Mouse (Mus musculus) ES-E14 (cell line): Measurements from ENCODE around the gene Chmp5.

Experiments
- CHD2 ChIP-seq: IDR thresholded peaks from 2 replicates; pipeline ENCODE4 v1.6.1; 2014; ENCODE audit warnings: mild to moderate bottlenecking, low read depth, low read length, inconsistent platforms
- HCFC1 ChIP-seq: IDR thresholded peaks from 2 replicates; pipeline ENCODE4 v1.6.1; 2012; ENCODE audit warnings: low read length, inconsistent platforms, borderline replicate concordance; ENCODE audit not compliant: insufficient read depth
- MAFK ChIP-seq: IDR thresholded peaks from 2 replicates; pipeline ENCODE4 v1.6.1; 2014; ENCODE audit warnings: mild to moderate bottlenecking, low read depth, low read length, inconsistent platforms; ENCODE audit not compliant: insufficient read depth
- ZC3H11A ChIP-seq: IDR thresholded peaks from 2 replicates; pipeline ENCODE4 v1.6.1; 2012; ENCODE audit warnings: low read depth, mild to moderate bottlenecking, inconsistent platforms, low read length, borderline replicate concordance
- ZNF384 ChIP-seq: IDR thresholded peaks from 2 replicates; pipeline ENCODE4 v1.6.1; 2012; ENCODE audit warnings: low read depth, low read length, inconsistent platforms

DNA sequence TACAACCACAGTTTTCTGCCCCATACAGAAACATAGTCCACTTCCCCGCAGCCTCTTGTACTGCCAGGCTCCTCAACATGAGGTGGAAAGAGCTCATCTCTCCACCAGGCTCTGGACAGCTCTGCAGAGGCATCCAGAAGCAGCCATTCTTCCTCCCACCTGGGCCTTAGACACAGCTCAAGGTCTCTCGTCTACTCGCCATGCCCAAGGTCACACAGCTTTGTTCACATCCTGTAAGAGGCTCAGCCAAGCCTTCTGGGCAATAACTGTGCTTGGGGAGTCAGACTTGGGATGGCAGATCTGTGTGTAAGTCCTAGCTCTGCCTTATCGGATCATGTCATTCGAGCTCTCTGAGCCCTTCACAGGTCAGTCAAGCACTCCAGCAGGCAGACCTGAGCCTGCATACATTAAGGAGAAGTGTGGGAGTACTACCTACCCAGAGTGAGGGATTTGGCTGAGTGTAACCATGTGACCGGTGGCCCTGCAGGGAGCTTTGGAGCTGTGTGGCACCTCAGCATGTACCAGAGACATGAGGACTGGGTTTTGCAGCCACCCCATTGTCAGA is 25.0 kb upstream of the Chmp5 start:
- TF ChIP-seq CHD2 (no peak), MAFK (no peak), ZNF384 (no peak), HCFC1 (no peak), ZC3H11A (no peak)
